Mouse (Mus musculus) midbrain, postnatal 0 days (tissue): ENCODE results near the gene B4galt5. TPM values are rescaled to one million over a fixed set of nuclear protein-coding genes. Genes with fewer than 3 reads are reported as not detected.

Experiments
- ATAC-seq: fragments of 200-750 bp; cut with Nextera tagmentation; 2 replicates; pipeline ENCODE4 v1.8.0; 2017; ENCODE audit warnings: moderate number of reproducible peaks, mild to moderate bottlenecking, moderate TSS enrichment, moderate library complexity; ENCODE audit not compliant: low FRiP score
- DNase-seq: peaks from one replicate; pipeline ENCODE4 v3.0.0-alpha.2; 2015; ENCODE audit warnings: low spot score
- H3K27ac ChIP-seq: fragments of 300-500 bp; sonication (generic); 2 replicates; pipeline ENCODE4 v1.5.1; 2014; ENCODE audit warnings: low read depth, mild to moderate bottlenecking, low read length, mixed read lengths
- H3K27me3 ChIP-seq: fragments of 300-500 bp; sonication (generic); 2 replicates; pipeline ENCODE4 v1.6.1; 2014; ENCODE audit warnings: low read length, control low read depth, mixed read lengths; ENCODE audit not compliant: insufficient read depth
- H3K36me3 ChIP-seq: fragments of 300-500 bp; sonication (generic); 2 replicates; pipeline ENCODE4 v1.6.1; 2014; ENCODE audit warnings: low read length, control low read depth, mixed read lengths; ENCODE audit not compliant: insufficient read depth
- H3K4me1 ChIP-seq: fragments of 300-500 bp; sonication (generic); 2 replicates; pipeline ENCODE4 v1.6.1; 2014; ENCODE audit warnings: mild to moderate bottlenecking, control low read depth, antibody characterized with exemption, low read length, mixed read lengths; ENCODE audit not compliant: insufficient read depth
- H3K4me2 ChIP-seq: fragments of 300-500 bp; sonication (generic); 2 replicates; pipeline ENCODE4 v1.6.1; 2014; ENCODE audit warnings: low read depth, mild to moderate bottlenecking, low read length, mixed read lengths; ENCODE audit not compliant: poor library complexity, severe bottlenecking
- H3K4me3 ChIP-seq: fragments of 300-500 bp; sonication (generic); 2 replicates; pipeline ENCODE4 v1.5.1; 2014; ENCODE audit warnings: low read depth, mild to moderate bottlenecking, low read length, moderate library complexity
- H3K9ac ChIP-seq: fragments of 300-500 bp; sonication (generic); replicated peaks from 2 replicates; pipeline ENCODE4 v1.6.1; 2014; ENCODE audit warnings: mild to moderate bottlenecking, low read length, moderate library complexity, mixed read lengths; ENCODE audit not compliant: poor library complexity, severe bottlenecking
- H3K9me3 ChIP-seq: fragments of 300-500 bp; sonication (generic); 2 replicates; pipeline ENCODE4 v1.6.1; 2016; ENCODE audit warnings: low read length, control low read depth
- CTCF ChIP-seq: IDR thresholded peaks from 2 replicates; pipeline ENCODE4 v1.5.1; 2016; ENCODE audit warnings: antibody characterized with exemption, mild to moderate bottlenecking
- WGBS: fragments of 180-500 bp; shearing (Covaris S2); extraction: QIAGEN DNeasy Blood & Tissue Kit; methylation state at CpG from one replicate; pipeline ENCODE4 v1.1.7; 2014; 5-methylcytosine and 5-hydroxymethylcytosine counted together
- polyA plus RNA-seq: library from polyadenylated mRNA; unstranded; fragments of >200 nt; fragmentation: Nextera tagmentation; extraction: Ambion mirVana; gene quantifications from 2 replicates; pipeline ENCODE4 v1.2.1, GENCODE M21; 2015
- total RNA-seq: library from RNA; depleted of rRNA; stranded (reverse); fragments of >200 nt; gene quantifications from 2 replicates; pipeline ENCODE4 v1.2.3, GENCODE M21; 2014

B4galt5 gene
- total and polyA plus RNA-seq, 2 experiments from 2014 or later: 35.6 to 88.3 TPM

- ATAC-seq (no peak), DNase-seq (no peak)
- Histone ChIP-seq H3K36me3 (no peaks in the 10 kb centered on the region), H3K4me2 (peak overlapping the region; percentile 85), H3K4me1 (peaks cover 6% of the 10 kb centered on the region), H3K27me3 (no peaks in the 10 kb centered on the region), H3K27ac (peak overlapping the region; percentile 81; the same call in 1 of the 2 replicates), H3K4me3 (peak overlapping the region; percentile 86), H3K9me3 (no peaks in the 10 kb centered on the region), H3K9ac (peak overlapping the region; percentile 89; the same call in 1 of the 2 replicates)
- WGBS: 10% methylated on average over 11 of the region's 11 CpGs
- no peak for TF ChIP-seq CTCF
Observed at GRCm38 (mm10) chr2:167347991-167348375, 1.0 kb downstream of the B4galt5 start.

- ATAC-seq: no peak
- H3K9ac ChIP-seq: peak overlapping the region; percentile 89; the same call in 1 of the 2 replicates
Observed at GRCm38 (mm10) chr2:167347361-167347760, 1.6 kb downstream of the B4galt5 start.

GRCm38 (mm10) chr2:167345508-167346164 lies 3.3 kb downstream of the B4galt5 start:
- DNase-seq (no peak), ATAC-seq (no peak)
- Histone ChIP-seq H3K36me3 (no peaks in the 10 kb centered on the region), H3K27ac (no peak overlapping the region), H3K9me3 (no peaks in the 10 kb centered on the region), H3K9ac (no peak overlapping the region), H3K4me2 (no peak overlapping the region), H3K4me1 (peaks cover 9% of the 10 kb centered on the region), H3K27me3 (no peaks in the 10 kb centered on the region), H3K4me3 (no peak overlapping the region)
- 0 out of 2 replicates have a peak, but pooled peaks have one; percentile 23 for TF ChIP-seq CTCF
- WGBS: 85% methylated on average over 7 of the region's 7 CpGs

More at GRCm38 (mm10) chr2:167347361-167347760, 1.6 kb downstream of the B4galt5 start:
- TF ChIP-seq CTCF: no peak
- WGBS: 53% methylated on average over 4 of the region's 4 CpGs
- Histone ChIP-seq H3K4me3 (peak overlapping the region; percentile 86), H3K27ac (no peak overlapping the region), H3K4me2 (peak overlapping the region; percentile 85), H3K27me3 (no peaks in the 10 kb centered on the region), H3K4me1 (peaks cover 9% of the 10 kb centered on the region), H3K36me3 (no peaks in the 10 kb centered on the region), H3K9me3 (no peaks in the 10 kb centered on the region)
- no peak for DNase-seq

GRCm38 (mm10) chr2:167344871-167345507 lies 4.0 kb downstream of the B4galt5 start:
- H3K27ac ChIP-seq: no peak overlapping the region
- no peaks in the 10 kb centered on the region for H3K9me3 ChIP-seq
- no peak overlapping the region for H3K4me2 ChIP-seq
- H3K9ac ChIP-seq: no peak overlapping the region
- H3K27me3 ChIP-seq: no peaks in the 10 kb centered on the region
- WGBS: 80% methylated on average over 5 of the region's 5 CpGs
- no peaks in the 10 kb centered on the region for H3K36me3 ChIP-seq
- TF ChIP-seq CTCF: peak; percentile 58
- ATAC-seq (no peak), DNase-seq (no peak)
- H3K4me3 ChIP-seq: no peak overlapping the region
- H3K4me1 ChIP-seq: peaks cover 5% of the 10 kb centered on the region

GRCm38 (mm10) chr2:167343369-167344140 lies 5.4 kb downstream of the B4galt5 start:
- Histone ChIP-seq H3K9me3 (no peaks in the 10 kb centered on the region), H3K4me1 (peaks cover 5% of the 10 kb centered on the region; the same call in 1 of the 2 replicates), H3K4me3 (no peak overlapping the region), H3K36me3 (no peaks in the 10 kb centered on the region), H3K9ac (no peak overlapping the region), H3K27me3 (no peaks in the 10 kb centered on the region), H3K27ac (no peak overlapping the region), H3K4me2 (no peak overlapping the region)
- no peak for TF ChIP-seq CTCF
- DNase-seq (no peak), ATAC-seq (no peak)
- WGBS: 67% methylated on average over 12 of the region's 12 CpGs
